Mouse (Mus musculus) left cerebral cortex, adult 9 months (tissue): ENCODE data around the gene Sirt2.

ENCODE experiments used
- DNase-seq, 2 experiments: peaks; one replicate each; pipeline ENCODE4 v3.0.0; 2022; ENCODE audit warnings: low spot score in 2 of 2

Gene Sirt2

DNA sequence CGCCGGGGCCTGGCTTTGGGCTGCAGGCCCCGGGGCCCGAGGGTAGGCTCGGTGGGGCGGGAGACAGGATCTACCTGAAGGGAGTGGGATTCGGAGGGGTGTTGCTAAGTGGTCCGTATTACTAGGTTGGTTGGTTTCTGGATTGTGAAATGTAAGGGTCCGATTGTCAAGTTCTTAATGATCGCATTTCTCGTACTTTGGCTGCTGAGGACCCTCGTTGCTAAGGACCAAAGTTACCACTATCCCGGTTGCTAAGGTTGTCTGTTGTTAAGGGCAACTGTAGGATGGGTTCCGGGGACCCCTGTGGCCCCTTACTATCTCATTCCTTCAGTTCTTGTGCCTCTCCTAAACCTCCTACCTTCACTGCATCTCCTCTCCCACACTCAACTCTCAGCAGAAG lies 375 bp downstream of the Sirt2 start:
- DNase-seq, result no peak

DNA sequence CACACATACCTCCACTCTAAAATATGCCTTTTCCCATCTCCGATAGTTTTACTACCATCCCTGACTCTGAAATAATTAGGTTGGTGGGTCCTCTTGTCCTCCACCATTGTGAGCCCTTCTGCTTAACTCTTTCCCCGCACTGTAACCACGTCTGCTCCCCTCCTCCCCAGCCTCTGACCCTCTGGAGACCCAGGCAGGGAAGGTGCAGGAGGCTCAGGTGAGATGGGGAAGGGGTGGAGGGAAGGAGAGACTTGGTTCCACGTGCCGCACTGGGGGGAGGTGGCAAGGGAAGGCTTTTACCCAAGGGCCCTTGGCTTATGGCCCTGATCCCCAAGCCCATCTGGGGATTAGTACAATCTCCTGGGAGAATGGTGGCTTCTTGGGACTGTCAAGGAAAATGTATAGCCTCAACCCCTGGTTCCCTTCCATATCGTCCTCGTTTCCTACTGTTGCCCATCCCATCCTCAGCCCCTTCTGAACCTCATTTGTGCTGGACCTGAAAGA lies 979 bp downstream of the Sirt2 start, which contains the start of gene Nfkbib:
Nfkbib (minus strand) TSS at position 51 of the 504 bp plus-strand sequence.
- no peak for DNase-seq

DNA sequence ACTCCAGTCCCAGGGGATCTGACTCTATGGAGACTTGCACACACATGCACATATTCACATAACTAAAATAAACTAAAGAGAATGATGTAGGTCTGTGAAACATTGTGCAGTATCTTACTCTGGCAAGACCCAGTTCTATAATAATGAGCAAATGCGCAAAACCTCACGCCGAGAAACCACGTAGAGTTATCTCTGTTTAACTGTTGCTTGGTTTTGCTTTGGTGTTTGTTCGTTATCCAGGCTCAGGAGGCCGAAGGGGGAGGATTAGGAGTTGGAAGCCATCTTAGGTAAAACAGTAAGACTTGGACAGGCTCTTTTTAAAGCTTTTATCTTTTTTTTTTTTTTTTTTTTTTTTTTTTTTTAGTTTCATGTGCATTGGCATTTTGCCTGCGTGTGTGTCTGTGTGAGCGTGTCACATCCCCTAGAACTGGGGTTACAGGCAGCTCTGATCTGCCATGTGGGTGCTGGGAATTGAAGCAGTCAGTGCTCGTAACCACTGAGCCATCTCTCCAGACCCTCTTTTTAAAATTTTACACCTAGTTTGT lies 3.0 kb downstream of the Sirt2 start:
- no peak for DNase-seq

DNA sequence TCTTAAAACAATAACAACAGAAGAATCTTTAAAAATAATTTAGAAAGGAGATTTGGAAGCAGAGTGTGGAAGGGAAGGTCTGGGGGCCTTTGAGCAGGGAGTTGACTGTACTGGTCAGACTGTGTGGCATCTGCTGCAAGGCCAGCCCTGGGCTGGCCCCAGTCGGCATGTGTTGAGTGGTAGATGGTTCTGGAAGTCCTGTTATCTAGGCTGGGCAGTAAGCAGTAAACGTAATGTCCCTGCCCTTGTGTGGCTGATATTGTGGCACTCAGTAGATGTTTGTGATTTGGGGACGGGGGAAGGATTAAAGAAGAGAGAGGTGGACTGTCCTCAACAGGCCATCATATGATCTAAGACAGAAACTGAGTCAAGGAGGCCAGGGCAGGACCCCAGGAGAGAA lies 3.8 kb downstream of the Sirt2 start:
- no peak for DNase-seq

DNA sequence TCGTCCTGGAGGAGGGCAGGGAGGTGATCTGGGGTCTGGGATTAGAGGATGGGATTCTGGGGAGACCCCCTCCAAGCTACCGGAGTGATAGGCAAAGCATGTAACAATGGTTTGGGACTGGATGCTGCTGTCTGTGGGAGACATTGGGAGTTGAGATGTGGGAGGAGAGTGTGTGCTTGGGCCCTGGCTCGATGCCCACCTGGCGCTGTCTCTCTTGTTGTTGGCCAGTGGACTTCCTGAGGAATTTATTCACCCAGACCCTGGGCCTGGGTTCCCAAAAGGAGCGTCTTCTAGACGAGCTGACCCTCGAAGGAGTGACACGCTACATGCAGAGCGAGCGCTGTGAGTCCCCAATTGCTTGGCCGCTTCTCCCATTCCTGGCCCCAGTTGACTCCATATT lies 5.3 kb downstream of the Sirt2 start:
- DNase-seq, result no peak

DNA sequence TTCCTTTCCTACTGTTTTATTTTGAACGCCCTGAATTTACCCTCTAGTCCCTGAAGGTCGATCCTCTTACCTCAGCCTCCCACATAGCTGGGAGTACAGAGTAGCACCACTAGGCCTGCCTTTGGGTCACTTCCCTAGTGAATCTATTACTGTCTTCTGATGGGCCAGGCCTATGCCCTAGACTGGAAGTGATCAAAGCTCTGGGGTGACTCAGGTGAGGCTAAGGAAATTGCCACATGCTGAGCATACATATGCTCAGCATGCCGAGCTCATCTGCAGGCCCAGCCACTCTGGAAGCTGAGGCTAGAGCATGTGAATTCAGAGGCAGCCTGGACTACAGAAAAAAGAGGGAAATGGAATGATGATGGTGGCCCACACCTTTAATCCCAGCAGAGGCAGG lies 6.6 kb downstream of the Sirt2 start:
- no peak for DNase-seq

DNA sequence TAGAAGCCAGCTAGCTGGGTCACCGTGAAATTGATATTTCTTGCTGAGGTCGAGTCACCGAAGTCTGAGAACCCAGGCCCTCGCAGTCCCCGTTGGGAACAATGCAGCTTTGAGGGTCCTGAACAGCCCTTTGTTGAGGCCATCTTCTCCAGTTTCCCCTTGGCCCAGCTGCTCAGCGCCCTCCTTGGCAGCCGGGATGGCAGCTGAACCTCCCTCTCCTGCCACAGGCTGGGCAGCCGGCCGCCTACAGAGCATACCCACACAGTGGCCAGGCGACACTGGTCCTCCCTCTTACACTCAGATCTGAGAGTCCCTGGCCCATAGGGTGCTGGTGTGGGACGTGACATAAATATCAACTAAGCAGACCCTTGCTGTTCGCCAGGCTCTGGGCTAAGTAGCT lies 7.6 kb downstream of the Sirt2 start:
- peak in 1 of 2 experiments; percentile 25 for DNase-seq

DNA sequence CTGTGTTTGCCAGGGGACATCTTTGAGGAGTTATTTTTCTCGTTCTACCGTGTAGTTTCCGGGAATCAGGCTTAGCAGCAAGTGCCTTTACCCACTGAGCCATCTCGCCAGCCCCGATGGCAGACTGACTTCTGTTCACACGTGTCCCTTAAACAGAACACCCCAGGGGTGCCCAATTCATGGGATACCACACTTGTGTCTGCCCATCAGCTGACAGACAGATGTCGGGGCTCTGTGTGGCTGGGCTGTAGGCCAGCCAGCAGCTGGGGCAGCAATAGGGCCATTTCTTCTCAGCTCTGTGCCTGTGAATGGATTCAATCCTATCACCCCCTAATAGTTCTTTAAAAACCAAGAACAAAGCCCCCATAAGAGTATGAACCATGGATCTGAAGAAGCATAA lies 8.6 kb downstream of the Sirt2 start:
- DNase-seq, result no peak

DNA sequence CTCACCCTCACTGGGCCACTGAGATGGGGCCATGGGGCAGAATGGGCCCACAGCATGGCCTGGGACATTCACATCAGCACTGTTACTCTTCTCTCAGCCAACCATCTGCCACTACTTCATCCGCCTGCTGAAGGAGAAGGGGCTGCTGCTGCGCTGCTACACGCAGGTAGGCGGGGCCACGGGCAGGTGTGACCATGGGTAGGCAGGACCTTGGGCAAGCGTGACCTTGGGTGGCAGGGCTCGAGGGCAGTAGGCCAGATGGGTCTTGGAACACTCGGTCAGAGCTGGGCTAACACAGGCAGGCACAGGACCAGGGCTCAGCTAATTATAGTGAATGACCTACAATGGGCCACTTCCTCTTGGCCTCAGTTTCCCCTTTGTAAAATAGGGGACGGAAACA lies 12.3 kb downstream of the Sirt2 start:
- DNase-seq, result no peak

DNA sequence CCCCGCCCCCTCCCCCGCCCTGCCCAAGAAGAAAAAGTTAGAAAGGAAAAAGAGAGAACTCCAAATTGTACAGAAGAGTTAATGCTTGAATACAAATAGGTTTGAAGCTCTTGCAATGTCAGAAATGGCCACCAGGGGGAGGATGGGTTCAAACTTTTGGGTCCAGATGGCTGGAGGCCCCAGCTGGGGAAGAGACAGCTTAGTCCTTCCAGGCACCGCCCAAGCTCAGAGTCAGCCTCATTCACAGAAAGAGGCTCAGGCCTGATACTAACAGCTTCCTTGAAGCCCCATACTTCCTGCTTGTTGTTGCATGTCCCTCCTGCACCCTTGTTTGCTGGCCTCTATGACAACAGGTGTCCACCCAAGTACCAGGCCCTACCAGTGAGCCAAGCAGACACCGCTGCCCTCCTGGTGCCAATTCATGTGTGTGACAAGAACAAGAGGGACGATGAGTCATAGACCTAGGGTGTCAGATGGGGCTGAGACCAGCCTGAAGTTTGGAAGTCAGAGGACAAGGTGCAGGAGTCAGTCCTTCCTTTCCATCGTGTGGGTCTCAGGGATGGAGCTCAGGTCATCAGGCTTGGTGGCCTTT lies 13.6 kb downstream of the Sirt2 start:
- peak; percentile 69 to 94 for DNase-seq

DNA sequence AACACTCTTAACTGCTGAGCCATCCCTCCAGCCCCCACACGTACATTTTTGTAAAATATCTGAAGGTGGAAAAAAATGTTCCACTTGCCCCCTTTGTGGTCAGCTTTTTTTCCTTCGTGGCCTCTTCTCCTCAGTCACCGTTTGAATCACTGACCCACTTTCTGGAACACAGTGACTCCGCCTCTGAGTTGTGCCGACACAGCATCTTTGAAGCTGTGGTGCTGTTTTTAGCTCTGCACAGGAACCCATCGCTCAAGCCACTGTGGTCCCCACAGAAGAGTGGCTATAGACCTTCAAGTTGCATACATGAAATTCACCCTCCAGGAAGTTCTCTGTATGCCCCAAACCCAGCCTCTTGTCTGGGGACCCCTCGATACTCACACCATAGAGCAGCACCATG lies 14.3 kb downstream of the Sirt2 start:
- no peak for DNase-seq

DNA sequence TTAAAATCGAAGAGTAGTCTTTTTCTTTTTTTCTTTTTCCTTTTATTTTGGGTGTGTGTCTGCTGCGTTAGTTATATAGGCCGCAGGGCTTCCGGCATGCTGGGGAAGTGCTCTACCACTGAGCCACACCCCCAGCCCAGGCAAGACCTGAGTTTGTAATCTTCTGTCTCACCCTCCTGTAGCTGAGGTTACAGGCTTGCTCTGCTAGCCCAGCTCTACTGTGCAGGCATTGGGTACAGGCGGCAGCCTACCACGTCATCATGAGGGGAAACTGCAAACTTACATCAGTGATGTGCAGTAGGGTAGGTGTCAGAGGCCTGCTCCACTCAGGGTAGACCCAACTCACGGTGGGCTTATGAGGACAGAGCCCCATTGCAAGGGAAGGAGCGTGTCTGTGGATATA lies 14.7 kb downstream of the Sirt2 start:
- no peak for DNase-seq

DNA sequence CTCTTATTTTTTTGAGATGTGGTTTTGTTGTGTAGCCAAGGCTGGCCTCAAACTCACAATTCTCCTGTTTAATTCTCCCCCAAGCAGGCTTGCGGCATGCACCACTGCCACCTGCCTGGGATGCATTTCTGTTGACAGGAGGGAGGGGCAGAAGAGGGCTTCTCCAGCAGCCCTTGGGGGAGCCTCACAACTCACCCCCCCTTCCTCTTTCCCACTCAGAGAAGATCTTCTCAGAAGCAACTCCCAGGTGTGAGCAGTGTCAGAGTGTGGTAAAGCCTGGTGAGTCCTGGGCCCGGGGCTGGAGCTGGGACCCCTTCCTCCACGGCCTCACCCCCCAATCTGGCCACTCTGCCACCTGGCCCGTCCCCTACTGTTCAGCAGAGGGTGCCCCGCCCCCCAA lies 18.6 kb downstream of the Sirt2 start:
- DNase-seq, result no peak

DNA sequence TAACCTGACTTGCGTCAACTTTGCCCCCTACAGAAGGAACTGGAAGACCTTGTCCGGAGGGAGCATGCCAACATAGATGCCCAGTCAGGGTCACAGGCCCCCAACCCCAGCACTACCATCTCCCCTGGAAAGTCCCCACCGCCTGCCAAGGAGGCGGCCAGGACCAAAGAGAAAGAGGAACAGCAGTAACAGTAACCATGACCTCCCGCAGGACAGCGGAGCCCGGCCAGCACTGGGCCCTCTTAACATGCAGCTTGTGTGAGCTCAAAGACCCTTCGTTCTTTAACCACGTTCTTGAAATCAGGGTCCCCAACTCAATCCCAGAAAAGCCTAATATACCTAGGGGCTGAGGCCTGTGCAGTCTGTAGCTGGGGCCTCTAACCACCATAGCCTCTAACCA lies 21.3 kb downstream of the Sirt2 start:
- no peak for DNase-seq

DNA sequence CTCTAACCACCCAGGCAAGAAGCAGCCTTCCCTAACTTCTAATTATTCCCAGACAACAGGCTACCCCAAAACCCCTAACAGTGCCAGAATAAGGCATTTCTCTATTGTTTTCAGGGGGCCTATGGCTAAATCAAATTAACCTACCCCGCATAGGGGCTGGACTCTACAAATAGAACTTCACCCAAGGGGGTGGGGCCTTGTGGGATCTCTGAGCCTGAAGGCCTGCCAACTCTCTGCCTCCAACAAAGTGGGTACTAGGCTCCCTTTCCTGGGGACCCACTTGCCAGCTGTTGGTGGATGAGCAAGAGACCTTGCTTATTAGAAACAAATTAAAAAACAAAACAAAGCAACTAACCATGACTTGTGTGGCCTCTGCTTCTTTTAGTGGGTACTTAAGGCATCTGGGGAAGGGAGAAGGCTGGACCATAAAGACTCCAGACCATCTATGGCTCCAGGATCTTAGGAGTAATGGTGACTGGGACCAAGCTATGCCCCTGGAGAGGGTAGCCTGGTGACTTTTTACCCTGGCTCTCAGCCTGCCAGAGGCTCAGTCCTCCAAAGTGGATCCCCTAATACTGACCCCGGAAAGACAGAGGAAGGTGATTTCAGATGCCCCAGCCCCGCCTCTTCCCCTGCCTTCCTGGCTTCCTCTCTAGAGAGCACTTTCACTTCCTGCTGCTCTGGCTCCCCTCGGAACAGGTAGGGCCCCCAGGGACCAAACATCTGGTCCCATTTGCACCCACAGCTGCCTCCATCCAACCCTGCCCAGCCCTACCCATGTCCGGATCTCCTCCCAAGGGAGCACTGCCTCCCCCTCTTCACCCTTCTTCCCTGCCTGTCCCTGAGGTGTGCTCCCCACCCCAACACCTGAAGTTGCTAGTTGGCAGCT lies 22.0 kb downstream of the Sirt2 start, which contains the start of gene Rinl:
Rinl (plus strand) TSS at position 663 of the 889 bp plus-strand sequence.
- no peak for DNase-seq

DNA sequence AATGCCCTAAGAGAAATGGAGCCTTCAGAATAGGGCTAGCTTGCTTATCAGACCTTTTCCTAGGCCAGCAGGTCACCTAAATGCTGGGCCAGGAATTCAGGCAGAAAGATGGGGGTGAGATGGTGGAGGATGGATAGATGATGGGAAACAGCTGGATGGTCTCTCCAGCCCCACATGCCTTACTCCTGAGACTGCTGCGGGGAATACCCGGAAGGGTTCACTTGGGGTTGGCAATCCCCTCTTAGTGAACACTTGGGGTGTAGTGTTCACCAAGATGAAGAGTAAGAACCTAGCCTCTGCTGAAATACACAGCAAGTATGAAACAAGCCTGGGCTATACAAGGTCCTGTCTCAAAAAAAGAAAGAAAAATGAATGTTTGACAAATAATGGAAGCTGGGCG lies 22.7 kb downstream of the Sirt2 start:
- DNase-seq, result no peak

DNA sequence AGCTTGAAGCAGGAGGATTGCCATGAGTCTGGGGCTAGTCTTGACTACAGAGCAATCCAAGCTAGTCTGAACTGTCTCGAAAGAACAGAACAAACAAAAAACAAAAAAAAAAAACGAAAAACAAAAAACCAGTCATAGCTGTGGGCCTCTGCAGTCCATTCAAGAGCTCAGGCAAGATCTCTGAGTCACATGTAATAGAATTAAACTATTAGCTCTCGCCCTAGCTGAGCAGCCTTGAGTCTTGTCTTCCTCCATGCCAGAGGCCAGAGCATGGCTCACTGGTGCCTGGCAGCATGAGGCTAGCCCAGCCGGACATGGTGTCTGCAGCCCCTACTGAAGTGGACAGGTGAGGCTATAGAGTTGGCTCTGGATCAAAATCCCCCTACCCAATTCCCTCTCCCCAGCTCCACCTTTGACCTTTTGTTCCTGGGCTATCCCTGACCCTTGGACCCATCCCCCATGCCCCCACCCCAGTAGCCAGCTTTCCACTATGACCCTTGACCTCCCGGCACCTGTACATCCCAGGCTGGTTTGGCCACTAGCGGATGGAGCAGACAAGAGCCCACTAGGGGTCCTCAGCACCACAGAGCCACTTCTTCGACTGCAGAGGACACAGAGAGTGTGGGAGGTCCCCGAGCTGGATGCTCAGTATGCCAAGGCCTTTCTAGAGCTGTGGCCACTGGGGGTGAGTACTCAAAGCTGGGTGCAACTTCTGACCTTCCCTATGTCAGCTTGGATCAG lies 23.7 kb downstream of the Sirt2 start:
- DNase-seq, result no peak

DNA sequence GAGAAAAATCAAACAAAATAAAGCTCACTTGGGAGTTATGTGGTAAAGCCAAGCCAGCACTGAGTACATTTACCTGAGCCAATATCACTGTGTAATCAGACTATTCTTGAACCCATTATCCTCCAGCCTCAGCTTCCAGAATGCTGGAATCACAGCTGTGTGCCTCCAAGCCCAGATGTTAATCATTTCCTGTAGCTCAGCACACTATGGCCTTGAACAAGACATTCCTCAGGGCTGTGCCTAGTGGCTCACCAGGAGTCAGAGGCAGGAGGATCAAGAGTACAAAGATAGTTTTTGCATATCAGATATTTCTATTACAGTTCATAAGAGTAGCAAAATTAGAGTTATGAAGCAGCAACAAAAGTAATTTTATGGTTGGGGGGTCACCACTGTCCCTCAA lies 25.2 kb downstream of the Sirt2 start:
- no peak for DNase-seq

DNA sequence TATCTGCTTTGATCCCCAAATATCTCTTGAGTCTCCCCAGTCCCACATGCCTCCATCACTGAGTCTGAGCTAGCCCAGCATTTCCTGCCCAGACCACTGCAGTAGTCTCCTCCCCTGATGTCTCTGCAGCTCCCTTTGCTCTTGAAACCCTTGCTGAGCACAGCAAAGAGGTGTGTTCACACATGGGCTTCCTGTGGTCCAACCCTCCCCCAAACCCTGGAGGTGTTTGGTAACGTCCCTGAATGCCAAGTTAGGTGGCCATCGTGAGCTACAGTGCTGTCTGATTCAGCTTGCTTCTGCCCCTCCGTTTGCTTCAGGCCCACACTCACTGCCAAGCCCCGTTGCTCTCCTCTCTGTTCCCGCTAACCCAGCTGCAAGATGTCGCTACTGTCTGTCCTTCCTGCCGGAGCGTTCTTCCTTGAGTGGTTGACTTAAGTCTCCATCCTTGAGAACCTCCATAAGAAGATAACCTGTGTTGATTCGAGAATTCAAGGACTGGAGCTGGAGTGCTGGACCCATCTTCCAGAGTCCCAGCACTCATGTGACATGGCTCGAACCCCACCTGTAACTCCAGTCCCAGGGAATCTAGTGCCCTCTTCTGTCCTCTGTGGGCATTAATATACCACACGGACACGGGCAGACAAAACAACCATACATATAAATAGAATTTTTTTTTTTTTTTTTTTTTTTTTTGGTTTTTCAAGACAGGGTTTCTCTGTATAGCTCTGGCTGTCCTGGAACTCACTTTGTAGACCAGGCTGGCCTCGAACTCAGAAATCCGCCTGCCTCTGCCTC lies 26.1 kb downstream of the Sirt2 start:
- DNase-seq, result no peak

DNA sequence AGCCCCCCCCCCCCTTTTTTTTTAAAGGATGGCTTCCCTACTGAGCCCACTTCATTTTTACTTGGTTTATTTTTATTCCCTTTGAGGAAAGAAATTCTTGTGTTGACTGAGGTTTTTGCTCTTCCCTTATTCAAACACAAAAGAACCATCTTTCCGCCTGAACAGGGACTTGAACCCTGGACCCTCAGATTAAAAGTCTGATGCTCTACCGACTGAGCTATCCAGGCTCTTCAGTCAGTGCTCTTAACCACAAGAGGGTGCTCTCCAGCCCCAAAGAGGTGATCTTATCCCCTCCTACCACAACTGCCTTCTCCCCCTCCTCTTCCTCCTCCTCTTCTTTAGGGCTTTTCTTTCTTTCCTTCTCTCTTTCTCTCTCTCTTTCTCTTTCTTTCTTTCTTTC lies 27.3 kb downstream of the Sirt2 start:
- DNase-seq, result no peak

DNA sequence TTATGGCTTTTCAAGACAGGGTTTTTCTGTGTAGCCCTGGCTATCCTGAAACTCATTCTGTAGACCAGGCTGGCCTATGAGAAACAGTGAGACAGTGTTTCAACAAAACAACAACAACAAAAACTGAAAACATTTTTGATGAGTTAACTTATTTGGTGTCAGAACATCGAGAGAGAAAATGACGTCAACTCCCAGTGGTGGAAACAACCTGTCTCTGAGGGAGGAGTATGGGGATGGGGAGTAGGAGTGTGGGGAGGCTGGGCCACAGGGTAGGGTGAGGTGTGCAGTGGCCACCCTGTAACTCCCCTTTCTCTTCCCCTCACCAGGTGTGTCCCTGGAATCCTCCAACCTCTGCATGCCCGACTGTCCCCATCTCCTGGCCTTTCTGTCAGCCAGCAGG lies 28.0 kb downstream of the Sirt2 start:
- DNase-seq, result no peak
